Mouse (Mus musculus) MEL (cell line): ENCODE data around the gene Tet3.

Experiments
- BHLHE40 ChIP-seq: IDR thresholded peaks from 2 replicates; pipeline ENCODE4 v1.6.1; 2012; ENCODE audit warnings: low read depth, mild to moderate bottlenecking, inconsistent platforms, low read length, improper control_type of control experiment, borderline replicate concordance
- CTCF ChIP-seq, 3 experiments: IDR thresholded peaks in 2 of 3; conservative IDR thresholded peaks in 1 of 3; 2 replicates each; pipeline ENCODE4 v1.5.1; 2011 to 2012; ENCODE audit warnings: low read length in 3 of 3, low read depth in 2 of 3, mild to moderate bottlenecking in 2 of 3, improper control_type of control experiment in 1 of 3, inconsistent platforms in 1 of 3, mixed read lengths in 1 of 3, moderate library complexity in 1 of 3; ENCODE audit not compliant: control insufficient read depth in 1 of 3, insufficient read depth in 1 of 3, poor library complexity in 1 of 3, severe bottlenecking in 1 of 3
- EP300 ChIP-seq, 2 experiments: IDR thresholded peaks; 2 replicates each; pipeline ENCODE4 v1.6.1; 2011; ENCODE audit warnings: improper control_type of control experiment in 2 of 2, low read length in 2 of 2, low read depth in 1 of 2, mild to moderate bottlenecking in 1 of 2
- ETS1 ChIP-seq: IDR thresholded peaks from 2 replicates; pipeline ENCODE4 v1.6.1; 2012; ENCODE audit warnings: low read depth, mild to moderate bottlenecking, inconsistent platforms, low read length, improper control_type of control experiment, moderate library complexity
- KAT2A ChIP-seq: conservative IDR thresholded peaks from 2 replicates; pipeline ENCODE4 v1.6.1; 2012; ENCODE audit warnings: low read depth, low read length, improper control_type of control experiment, inconsistent platforms
- MAX ChIP-seq: IDR thresholded peaks from 2 replicates; pipeline ENCODE4 v1.6.1; 2011; ENCODE audit warnings: low read length, improper control_type of control experiment
- MXI1 ChIP-seq: IDR thresholded peaks from 2 replicates; pipeline ENCODE4 v1.6.1; 2011; ENCODE audit warnings: mild to moderate bottlenecking, low read depth, low read length, improper control_type of control experiment
- POLR2A ChIP-seq, 2 experiments: IDR thresholded peaks; 2 replicates each; pipeline ENCODE4 v1.6.1; 2011 to 2012; ENCODE audit warnings: low read length in 2 of 2, mild to moderate bottlenecking in 2 of 2, control low read depth in 1 of 2, improper control_type of control experiment in 1 of 2, low read depth in 1 of 2, moderate library complexity in 1 of 2; ENCODE audit not compliant: control insufficient read depth in 1 of 2, insufficient read depth in 1 of 2, poor library complexity in 1 of 2
- POLR2AphosphoS2 ChIP-seq: IDR thresholded peaks from 2 replicates; pipeline ENCODE4 v1.6.1; 2011; ENCODE audit warnings: low read length, improper control_type of control experiment
- UBTF ChIP-seq: IDR thresholded peaks from 2 replicates; pipeline ENCODE4 v1.6.1; 2012; ENCODE audit warnings: low read depth, mild to moderate bottlenecking, inconsistent platforms, low read length, improper control_type of control experiment, moderate library complexity, borderline replicate concordance; ENCODE audit not compliant: insufficient read depth
- USF1 ChIP-seq: IDR thresholded peaks from 2 replicates; pipeline ENCODE4 v1.6.1; 2014; ENCODE audit warnings: low read depth, mild to moderate bottlenecking, inconsistent platforms, low read length, improper control_type of control experiment, moderate library complexity

- no peak for TF ChIP-seq BHLHE40
- no peak for TF ChIP-seq EP300 (IDR thresholded peaks at IDR 0.05; ENCODE audit: low read depth in 1 of 2, low read length in 2 of 2)
- no peak for TF ChIP-seq UBTF
- TF ChIP-seq POLR2AphosphoS2, result no peak
- no peak for TF ChIP-seq USF1
- TF ChIP-seq ETS1, result no peak
- TF ChIP-seq KAT2A, result no peak
- TF ChIP-seq CTCF (IDR thresholded peaks at IDR 0.05 in 2 of 3, conservative IDR thresholded peaks at IDR 0.05 in 1 of 3; ENCODE audit: control insufficient read depth in 1 of 3, insufficient read depth in 1 of 3, low read depth in 2 of 3, low read length in 3 of 3, poor library complexity in 1 of 3, severe bottlenecking in 1 of 3), result peak in 1 of 3 experiments; percentile 12; a peak in 1 of 6 replicates
- no peak for TF ChIP-seq MAX
- no peak for TF ChIP-seq MXI1
- no peak for TF ChIP-seq POLR2A (IDR thresholded peaks at IDR 0.05; ENCODE audit: control insufficient read depth in 1 of 2, insufficient read depth in 1 of 2, low read depth in 1 of 2, low read length in 2 of 2, poor library complexity in 1 of 2)
Measured at GRCm38 (mm10) chr6:83478217-83478616, 19.3 kb upstream of the Tet3 start.
